Mouse (Mus musculus): Measurements from ENCODE around the gene Lsm4. TPM values are rescaled to one million over a fixed set of nuclear protein-coding genes. Genes with fewer than 3 reads are reported as not detected.

Gene Lsm4
- polyA plus RNA-seq, 1 experiment from 2014 or later = 308 TPM

GRCm38 (mm10) chr8:70677451-70678080 lies 4.5 kb downstream of the Lsm4 start:
- WGBS (ENCODE audit: insufficient replicate concordance) = 90% methylated on average over 15 of the region's 15 CpGs
- no peak for ATAC-seq (replicated peaks; ENCODE audit: insufficient number of reproducible peaks, low FRiP score, low TSS enrichment)

GRCm38 (mm10) chr8:70678679-70679078 lies 5.6 kb downstream of the Lsm4 start:
- ATAC-seq (replicated peaks; ENCODE audit: insufficient number of reproducible peaks, low FRiP score, low TSS enrichment) = no peak
- H3K27ac ChIP-seq (ENCODE audit: low read depth, low read length) = no peak overlapping the region
- no peaks in the 10 kb centered on the region for H3K9me3 ChIP-seq (replicated peaks; ENCODE audit: control insufficient read depth, low read length)
- H3K4me2 ChIP-seq = no peak overlapping the region
- H3K36me3 ChIP-seq (ENCODE audit: control insufficient read depth, insufficient read depth, low read length) = peaks cover 12% of the 10 kb centered on the region
- H3K27me3 ChIP-seq (ENCODE audit: control insufficient read depth, insufficient read depth, low read length) = no peaks in the 10 kb centered on the region
- no peak overlapping the region for H3K4me3 ChIP-seq (ENCODE audit: low read depth, low read length)
- no peak overlapping the region for H3K9ac ChIP-seq (ENCODE audit: low read depth, low read length)
- H3K4me1 ChIP-seq (ENCODE audit: control insufficient read depth, insufficient read depth, low read length) = peaks cover 29% of the 10 kb centered on the region

More at GRCm38 (mm10) chr8:70677451-70678080, 4.5 kb downstream of the Lsm4 start:
- Histone ChIP-seq H3K9me3 (replicated peaks; ENCODE audit: control insufficient read depth, low read length) (no peaks in the 10 kb centered on the region), H3K27ac (ENCODE audit: low read depth, low read length) (no peak overlapping the region), H3K9ac (ENCODE audit: low read depth, low read length) (no peak overlapping the region), H3K4me1 (ENCODE audit: control insufficient read depth, insufficient read depth, low read length) (peaks cover 26% of the 10 kb centered on the region), H3K4me2 (no peak overlapping the region), H3K36me3 (ENCODE audit: control insufficient read depth, insufficient read depth, low read length) (peaks cover 12% of the 10 kb centered on the region), H3K4me3 (ENCODE audit: low read depth, low read length) (no peak overlapping the region), H3K27me3 (ENCODE audit: control insufficient read depth, insufficient read depth, low read length) (no peaks in the 10 kb centered on the region)

- Histone ChIP-seq H3K36me3 (ENCODE audit: control insufficient read depth, insufficient read depth, low read length) (peaks cover 12% of the 10 kb centered on the region), H3K27me3 (ENCODE audit: control insufficient read depth, insufficient read depth, low read length) (no peaks in the 10 kb centered on the region), H3K9ac (ENCODE audit: low read depth, low read length) (peak overlapping the region; percentile 22; the same call in 1 of the 2 replicates), H3K4me3 (ENCODE audit: low read depth, low read length) (no peak overlapping the region), H3K27ac (ENCODE audit: low read depth, low read length) (no peak overlapping the region), H3K4me2 (no peak overlapping the region), H3K9me3 (replicated peaks; ENCODE audit: control insufficient read depth, low read length) (no peaks in the 10 kb centered on the region), H3K4me1 (ENCODE audit: control insufficient read depth, insufficient read depth, low read length) (peaks cover 23% of the 10 kb centered on the region)
- WGBS (ENCODE audit: insufficient replicate concordance) = 92% methylated on average over 4 of the region's 4 CpGs
- ATAC-seq (replicated peaks; ENCODE audit: insufficient number of reproducible peaks, low FRiP score, low TSS enrichment) = no peak
These were observed 6.4 kb downstream of the Lsm4 start for GRCm38 (mm10) chr8:70679404-70679803.

- peaks cover 17% of the 10 kb centered on the region for H3K4me1 ChIP-seq (ENCODE audit: control insufficient read depth, insufficient read depth, low read length)
- no peak overlapping the region for H3K27ac ChIP-seq (ENCODE audit: low read depth, low read length)
- H3K4me2 ChIP-seq = no peak overlapping the region
- no peaks in the 10 kb centered on the region for H3K27me3 ChIP-seq (ENCODE audit: control insufficient read depth, insufficient read depth, low read length)
- H3K9ac ChIP-seq (ENCODE audit: low read depth, low read length) = no peak overlapping the region
- H3K36me3 ChIP-seq (ENCODE audit: control insufficient read depth, insufficient read depth, low read length) = peaks cover 12% of the 10 kb centered on the region
- 85% methylated on average over 3 of the region's 3 CpGs for WGBS (ENCODE audit: insufficient replicate concordance)
- no peak for ATAC-seq (replicated peaks; ENCODE audit: insufficient number of reproducible peaks, low FRiP score, low TSS enrichment)
- H3K4me3 ChIP-seq (ENCODE audit: low read depth, low read length) = no peak overlapping the region
- H3K9me3 ChIP-seq (replicated peaks; ENCODE audit: control insufficient read depth, low read length) = no peaks in the 10 kb centered on the region
These were observed 7.0 kb downstream of the Lsm4 start for GRCm38 (mm10) chr8:70680039-70680438.

GRCm38 (mm10) chr8:70681410-70681809 lies 8.4 kb downstream of the Lsm4 start:
- H3K4me3 ChIP-seq (ENCODE audit: low read depth, low read length) = no peak overlapping the region
- no peak overlapping the region for H3K4me2 ChIP-seq
- H3K27me3 ChIP-seq (ENCODE audit: control insufficient read depth, insufficient read depth, low read length) = no peaks in the 10 kb centered on the region
- 67% methylated on average over 3 of the region's 3 CpGs for WGBS (ENCODE audit: insufficient replicate concordance)
- H3K4me1 ChIP-seq (ENCODE audit: control insufficient read depth, insufficient read depth, low read length) = peaks cover 14% of the 10 kb centered on the region
- H3K9me3 ChIP-seq (replicated peaks; ENCODE audit: control insufficient read depth, low read length) = no peaks in the 10 kb centered on the region
- H3K36me3 ChIP-seq (ENCODE audit: control insufficient read depth, insufficient read depth, low read length) = peaks cover 12% of the 10 kb centered on the region
- no peak overlapping the region; the same call in 1 of the 2 replicates for H3K27ac ChIP-seq (ENCODE audit: low read depth, low read length)
- no peak overlapping the region for H3K9ac ChIP-seq (ENCODE audit: low read depth, low read length)
- no peak for ATAC-seq (replicated peaks; ENCODE audit: insufficient number of reproducible peaks, low FRiP score, low TSS enrichment)

- peak; percentile 58 for ATAC-seq (replicated peaks; ENCODE audit: insufficient number of reproducible peaks, low FRiP score, low TSS enrichment)
- Histone ChIP-seq H3K9me3 (replicated peaks; ENCODE audit: control insufficient read depth, low read length) (no peaks in the 10 kb centered on the region), H3K27me3 (ENCODE audit: control insufficient read depth, insufficient read depth, low read length) (no peaks in the 10 kb centered on the region), H3K36me3 (ENCODE audit: control insufficient read depth, insufficient read depth, low read length) (peaks cover 12% of the 10 kb centered on the region), H3K4me1 (ENCODE audit: control insufficient read depth, insufficient read depth, low read length) (peaks cover 14% of the 10 kb centered on the region), H3K9ac (ENCODE audit: low read depth, low read length) (peak overlapping the region; percentile 70), H3K4me2 (peak overlapping the region; percentile 47), H3K27ac (ENCODE audit: low read depth, low read length) (peak overlapping the region; percentile 90), H3K4me3 (ENCODE audit: low read depth, low read length) (0 out of 2 replicates have a peak overlapping the region, but pooled peaks have one; percentile 1)
- WGBS (ENCODE audit: insufficient replicate concordance) = 2% methylated on average over 19 of the region's 19 CpGs
These were observed 9.1 kb downstream of the Lsm4 start for GRCm38 (mm10) chr8:70682193-70682592.

- WGBS (ENCODE audit: insufficient replicate concordance) = 73% methylated on average over 3 of the region's 3 CpGs
- ATAC-seq (replicated peaks; ENCODE audit: insufficient number of reproducible peaks, low FRiP score, low TSS enrichment) = no peak
- peaks cover 12% of the 10 kb centered on the region for H3K36me3 ChIP-seq (ENCODE audit: control insufficient read depth, insufficient read depth, low read length)
- peaks cover 14% of the 10 kb centered on the region for H3K4me1 ChIP-seq (ENCODE audit: control insufficient read depth, insufficient read depth, low read length)
- no peaks in the 10 kb centered on the region for H3K9me3 ChIP-seq (replicated peaks; ENCODE audit: control insufficient read depth, low read length)
- H3K4me3 ChIP-seq (ENCODE audit: low read depth, low read length) = 0 out of 2 replicates have a peak overlapping the region, but pooled peaks have one; percentile 1
- H3K4me2 ChIP-seq = peak overlapping the region; percentile 47
- peak overlapping the region; percentile 70 for H3K9ac ChIP-seq (ENCODE audit: low read depth, low read length)
- peak overlapping the region; percentile 90 for H3K27ac ChIP-seq (ENCODE audit: low read depth, low read length)
- H3K27me3 ChIP-seq (ENCODE audit: control insufficient read depth, insufficient read depth, low read length) = no peaks in the 10 kb centered on the region
These were observed 9.6 kb downstream of the Lsm4 start for GRCm38 (mm10) chr8:70682692-70683091.

GRCm38 (mm10) chr8:70684291-70684690 lies 11.2 kb downstream of the Lsm4 start:
- WGBS (ENCODE audit: insufficient replicate concordance) = 52% methylated on average over 7 of the region's 7 CpGs
- ATAC-seq (replicated peaks; ENCODE audit: insufficient number of reproducible peaks, low FRiP score, low TSS enrichment) = no peak
- H3K27me3 ChIP-seq (ENCODE audit: control insufficient read depth, insufficient read depth, low read length) = no peaks in the 10 kb centered on the region
- H3K4me2 ChIP-seq = no peak overlapping the region
- peaks cover 14% of the 10 kb centered on the region for H3K4me1 ChIP-seq (ENCODE audit: control insufficient read depth, insufficient read depth, low read length)
- H3K9ac ChIP-seq (ENCODE audit: low read depth, low read length) = no peak overlapping the region
- no peak overlapping the region for H3K27ac ChIP-seq (ENCODE audit: low read depth, low read length)
- no peaks in the 10 kb centered on the region for H3K9me3 ChIP-seq (replicated peaks; ENCODE audit: control insufficient read depth, low read length)
- no peak overlapping the region for H3K4me3 ChIP-seq (ENCODE audit: low read depth, low read length)
- peaks cover 4% of the 10 kb centered on the region; the same call in 1 of the 2 replicates for H3K36me3 ChIP-seq (ENCODE audit: control insufficient read depth, insufficient read depth, low read length)

GRCm38 (mm10) chr8:70687576-70687975 lies 14.5 kb downstream of the Lsm4 start:
- Histone ChIP-seq H3K4me1 (ENCODE audit: control insufficient read depth, insufficient read depth, low read length) (peaks cover 13% of the 10 kb centered on the region), H3K4me3 (ENCODE audit: low read depth, low read length) (no peak overlapping the region), H3K9me3 (replicated peaks; ENCODE audit: control insufficient read depth, low read length) (no peaks in the 10 kb centered on the region), H3K9ac (ENCODE audit: low read depth, low read length) (no peak overlapping the region), H3K4me2 (no peak overlapping the region), H3K36me3 (ENCODE audit: control insufficient read depth, insufficient read depth, low read length) (no peaks in the 10 kb centered on the region), H3K27me3 (ENCODE audit: control insufficient read depth, insufficient read depth, low read length) (no peaks in the 10 kb centered on the region), H3K27ac (ENCODE audit: low read depth, low read length) (no peak overlapping the region)
- no peak for ATAC-seq (replicated peaks; ENCODE audit: insufficient number of reproducible peaks, low FRiP score, low TSS enrichment)
- 78% methylated on average over 8 of the region's 8 CpGs for WGBS (ENCODE audit: insufficient replicate concordance)

Measured in heart, embryonic 11.5 days (tissue).